Mouse (Mus musculus): ENCODE data around the gene Anks1b.

Anks1b gene

GRCm38 (mm10) chr10:90144444-90144843 is 271.1 kb downstream of the Anks1b start:
- DNase-seq (ENCODE audit: low read depth in 1 of 2, low spot score in 2 of 2): no peak

- DNase-seq (ENCODE audit: low read depth in 1 of 2, low spot score in 2 of 2): no peak
Measured at GRCm38 (mm10) chr10:90151510-90151909, 278.2 kb downstream of the Anks1b start.

GRCm38 (mm10) chr10:90169941-90170580 is 296.8 kb downstream of the Anks1b start:
- DNase-seq (ENCODE audit: low read depth in 1 of 2, low spot score in 2 of 2): no peak

- no peak for DNase-seq (ENCODE audit: low read depth in 1 of 2, low spot score in 2 of 2)
Measured at GRCm38 (mm10) chr10:90190366-90190765, 317.1 kb downstream of the Anks1b start.

GRCm38 (mm10) chr10:90196936-90197335 is 323.6 kb downstream of the Anks1b start:
- no peak for DNase-seq (ENCODE audit: low read depth in 1 of 2, low spot score in 2 of 2)

GRCm38 (mm10) chr10:90210044-90210443 is 336.7 kb downstream of the Anks1b start:
- DNase-seq (ENCODE audit: low read depth in 1 of 2, low spot score in 2 of 2): no peak

- no peak for DNase-seq (ENCODE audit: low read depth in 1 of 2, low spot score in 2 of 2)
Measured at GRCm38 (mm10) chr10:90220470-90220869, 347.2 kb downstream of the Anks1b start.

GRCm38 (mm10) chr10:90222793-90223495 is 349.6 kb downstream of the Anks1b start:
- no peak for DNase-seq (ENCODE audit: low read depth in 1 of 2, low spot score in 2 of 2)

- no peak for DNase-seq (ENCODE audit: low read depth in 1 of 2, low spot score in 2 of 2)
Measured at GRCm38 (mm10) chr10:90235273-90235672, 362.0 kb downstream of the Anks1b start.

GRCm38 (mm10) chr10:90237290-90237689 is 364.0 kb downstream of the Anks1b start:
- no peak for DNase-seq (ENCODE audit: low read depth in 1 of 2, low spot score in 2 of 2)

GRCm38 (mm10) chr10:90258944-90259714 is 385.8 kb downstream of the Anks1b start:
- DNase-seq (ENCODE audit: low read depth in 1 of 2, low spot score in 2 of 2): no peak

GRCm38 (mm10) chr10:90271321-90271720 is 398.0 kb downstream of the Anks1b start:
- no peak for DNase-seq (ENCODE audit: low read depth in 1 of 2, low spot score in 2 of 2)

GRCm38 (mm10) chr10:90273311-90273710 is 400.0 kb downstream of the Anks1b start:
- no peak for DNase-seq (ENCODE audit: low read depth in 1 of 2, low spot score in 2 of 2)

- DNase-seq (ENCODE audit: low read depth in 1 of 2, low spot score in 2 of 2): no peak
Measured at GRCm38 (mm10) chr10:90286589-90286988, 413.3 kb downstream of the Anks1b start.

GRCm38 (mm10) chr10:90303249-90303648 is 429.9 kb downstream of the Anks1b start:
- no peak for DNase-seq (ENCODE audit: low read depth in 1 of 2, low spot score in 2 of 2)

GRCm38 (mm10) chr10:90306156-90306555 is 432.8 kb downstream of the Anks1b start:
- DNase-seq (ENCODE audit: low read depth in 1 of 2, low spot score in 2 of 2): no peak

GRCm38 (mm10) chr10:90307931-90308555 is 434.7 kb downstream of the Anks1b start:
- DNase-seq (ENCODE audit: low read depth in 1 of 2, low spot score in 2 of 2): no peak

GRCm38 (mm10) chr10:90329781-90330180 is 456.5 kb downstream of the Anks1b start:
- no peak for DNase-seq (ENCODE audit: low read depth in 1 of 2, low spot score in 2 of 2)

GRCm38 (mm10) chr10:90345394-90345793 is 472.1 kb downstream of the Anks1b start:
- DNase-seq (ENCODE audit: low read depth in 1 of 2, low spot score in 2 of 2): no peak

- DNase-seq (ENCODE audit: low read depth in 1 of 2, low spot score in 2 of 2): no peak
Measured at GRCm38 (mm10) chr10:90356258-90356657, 482.9 kb downstream of the Anks1b start.

- DNase-seq (ENCODE audit: low read depth in 1 of 2, low spot score in 2 of 2): no peak
Measured at GRCm38 (mm10) chr10:90357169-90357907, 484.0 kb downstream of the Anks1b start.
